ENCODE assay signal across 7 mouse cellular contexts in genomic region chr6:29164314-29165244, GRCm38 (mm10). TPM values are rescaled to one million over a fixed set of nuclear protein-coding genes. Genes with fewer than 3 reads are reported as not detected.
DNase-seq lines count a peak whose midpoint lies in the region; ATAC-seq lines count a peak whose summit lies in the region.

Gene Rbm28, minus strand, starts transcription at chr6:29165006.

- DNase-seq in adrenal gland, adult 18-20 months (ENCODE audit: low spot score in 2 of 2), result peak; percentile 72 to 76
- peak; percentile 98 for DNase-seq in embryo, embryonic 10.5 days (ENCODE audit: low spot score)
- peak; percentile 79 for DNase-seq in gastrocnemius, postnatal 14 days
- DNase-seq in left cerebral cortex, postnatal 10 days (ENCODE audit: extremely low spot score in 1 of 2, low spot score in 2 of 2), result peak; percentile 91 to 92
- peak; percentile 81 for DNase-seq in right cerebral cortex, postnatal 25 days

- intact Hi-C loops in gastrocnemius, postnatal 14 days (cut with DNase I; ENCODE audit: low total_unique reads), result loop anchor here (10.0 kb wide), 1 partner anchor 110 kb away; the partner anchor contains the start of genes Fam71f2 and Hilpda
- intact Hi-C loops in left cerebral cortex, postnatal 10 days (cut with DNase I), result no loop called here

- ATAC-seq in inflammation-experienced regulatory T-cells, adult 6 months, result peak; percentile 86
- ATAC-seq in megakaryocyte-erythroid progenitor cell, adult 5-6 weeks (replicated peaks; ENCODE audit: low FRiP score, low TSS enrichment, poor library complexity, severe bottlenecking), result peak; percentile 88

RNA-seq across cellular contexts. Expression of gene Rbm28, which starts in this region (rescaled TPM):
- total RNA-seq in adrenal gland, adult 18-20 months (2021), result 10 to 100 TPM; 32.4 to 34.3 TPM
- 10 to 100 TPM; 13.6 to 13.8 TPM for total RNA-seq in gastrocnemius, postnatal 14 days (2021)
- 10 to 100 TPM; 51.7 to 58.2 (median 54.8) TPM for polyA plus RNA-seq in inflammation-experienced regulatory T-cells, adult 6 months (2017; shearing (Covaris generic))
- total RNA-seq in left cerebral cortex, postnatal 10 days (2021), result 10 to 100 TPM; 29.4 to 32.8 TPM
- total RNA-seq in megakaryocyte-erythroid progenitor cell, adult 5-6 weeks (2014; fragmentation: Nextera tagmentation), result 70.5 and 81.2 TPM in 2 replicates
- 63.8 and 71.0 TPM in 2 replicates for total RNA-seq in megakaryocyte-erythroid progenitor cell, adult 5-6 weeks (2017)

Comparison
In these comparisons a context has a peak if more than half of its experiments do, and no peak if none do; other contexts are left out.
1. Peak in every context shown above with its lines: DNase-seq and ATAC-seq.